Mouse (Mus musculus) T-cell, adult 2 months (primary cell): Measurements from ENCODE around the gene Zranb3.

Source experiments
- DNase-seq: peaks from one replicate; pipeline ENCODE4 v3.0.0; 2022; ENCODE audit warnings: low spot score

Gene Zranb3

DNA sequence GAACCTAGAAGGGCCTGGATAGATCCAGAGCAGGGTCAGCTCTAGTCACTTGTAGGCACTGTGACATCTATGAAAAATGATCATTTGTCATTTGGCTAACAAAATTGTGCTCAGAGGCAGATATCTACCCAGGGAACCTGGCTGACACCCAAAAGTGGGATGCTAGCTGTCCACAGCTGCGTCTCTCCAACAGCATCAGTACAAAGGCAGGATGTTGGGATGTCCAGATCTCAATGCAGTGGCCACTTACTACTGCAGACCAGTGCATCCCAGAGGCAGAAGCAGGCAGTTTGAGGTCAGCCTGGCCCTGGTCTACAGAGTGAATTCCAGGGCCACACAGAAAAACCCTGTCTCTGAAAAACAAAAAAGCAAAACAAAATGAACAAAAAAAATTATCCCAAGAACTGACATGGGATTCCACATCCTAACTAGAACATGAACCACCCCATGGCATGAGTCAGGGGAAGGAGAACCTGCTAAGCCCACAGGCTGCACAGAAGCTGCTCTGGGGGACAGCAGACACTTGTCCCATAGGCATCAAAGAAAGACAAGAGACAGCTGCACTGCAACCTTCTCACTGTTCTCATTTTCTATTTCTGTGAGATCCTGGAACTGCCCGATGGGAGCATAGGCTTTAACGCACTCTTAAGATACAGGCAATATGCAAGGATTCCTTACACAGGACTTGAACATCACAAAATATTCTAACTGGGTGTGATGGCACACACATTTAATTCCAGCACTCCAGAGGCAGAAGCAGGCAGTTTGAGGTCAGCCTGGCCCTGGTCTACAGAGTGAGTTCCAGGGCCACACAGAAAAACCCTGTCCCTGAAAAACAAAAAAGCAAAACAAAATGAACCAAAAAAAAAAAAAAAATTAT is 156.9 kb downstream of the Zranb3 start:
- no peak for DNase-seq

DNA sequence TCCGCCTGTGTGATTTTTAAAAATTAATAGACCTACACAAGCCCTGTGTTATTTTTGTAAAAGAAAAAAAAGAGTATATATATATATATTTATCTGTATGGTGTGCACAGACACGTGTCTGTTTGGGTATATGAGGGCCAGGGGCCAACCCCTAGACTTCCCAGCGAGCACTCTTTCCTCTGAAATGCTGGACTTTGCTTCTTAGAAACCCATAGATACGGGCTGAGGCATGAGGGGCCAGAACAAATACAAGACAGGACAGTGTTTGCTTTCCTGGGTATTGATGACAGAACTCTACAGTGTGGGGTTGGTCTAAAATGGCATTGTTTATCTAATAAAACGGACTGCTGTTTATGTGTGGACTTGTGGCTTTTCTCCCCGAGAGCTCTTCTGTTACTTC is 159.3 kb downstream of the Zranb3 start:
- DNase-seq: no peak

DNA sequence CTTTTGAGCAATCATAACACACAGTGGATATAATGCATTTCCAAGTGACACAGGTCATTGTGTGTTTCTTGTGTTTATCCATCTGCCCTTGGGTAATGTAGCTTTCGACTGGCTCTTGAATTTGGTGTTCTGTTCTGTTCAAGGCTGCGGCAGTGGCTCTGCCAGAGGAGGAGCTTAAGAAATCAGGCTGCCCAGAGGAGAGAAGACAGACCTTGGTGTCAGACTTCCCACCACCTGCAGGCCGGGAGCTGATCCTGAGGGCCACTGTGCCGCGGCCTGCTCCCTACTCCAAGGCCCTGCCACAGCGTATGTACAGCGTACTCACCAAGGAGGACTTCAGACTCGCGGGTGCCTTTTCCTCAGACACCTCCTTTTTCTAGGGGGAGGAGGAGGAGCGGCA is 160.6 kb downstream of the Zranb3 start:
- no peak for DNase-seq

DNA sequence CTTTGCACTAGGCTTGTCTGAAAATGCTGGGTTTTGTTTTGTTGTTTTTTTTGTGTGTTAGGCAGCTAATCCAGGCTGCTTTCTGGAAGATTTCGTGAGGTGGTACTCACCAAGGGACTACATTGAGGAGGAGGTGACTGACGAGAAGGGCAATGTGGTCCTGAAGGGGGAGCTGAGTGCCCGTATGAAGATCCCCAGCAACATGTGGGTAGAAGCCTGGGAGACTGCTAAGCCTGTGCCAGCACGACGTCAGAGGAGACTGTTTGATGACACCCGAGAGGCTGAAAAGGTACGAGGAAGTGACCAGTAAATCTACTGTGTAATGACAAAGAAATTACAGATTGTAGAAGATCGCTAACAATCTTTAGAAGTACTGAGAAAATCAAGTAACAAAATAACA is 165.6 kb downstream of the Zranb3 start:
- DNase-seq: no peak

DNA sequence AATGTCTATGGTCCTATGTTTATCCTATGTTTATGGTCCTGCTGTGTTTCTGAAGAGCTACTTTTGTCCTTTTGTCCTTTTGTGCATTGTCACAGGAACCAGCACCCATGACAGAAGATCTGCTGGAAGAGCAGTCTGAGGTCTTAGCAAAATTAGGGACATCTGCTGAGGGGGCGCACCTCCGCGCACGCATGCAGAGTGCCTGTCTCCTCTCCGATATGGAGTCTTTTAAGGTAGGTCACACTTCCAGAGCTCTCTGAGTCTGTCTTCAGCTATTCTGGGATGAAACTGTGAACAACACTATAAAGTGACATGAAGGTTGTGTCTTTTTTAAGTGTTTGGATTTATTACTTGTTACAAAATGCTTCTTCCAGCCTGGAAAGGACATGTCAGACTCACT is 168.5 kb downstream of the Zranb3 start:
- no peak for DNase-seq

DNA sequence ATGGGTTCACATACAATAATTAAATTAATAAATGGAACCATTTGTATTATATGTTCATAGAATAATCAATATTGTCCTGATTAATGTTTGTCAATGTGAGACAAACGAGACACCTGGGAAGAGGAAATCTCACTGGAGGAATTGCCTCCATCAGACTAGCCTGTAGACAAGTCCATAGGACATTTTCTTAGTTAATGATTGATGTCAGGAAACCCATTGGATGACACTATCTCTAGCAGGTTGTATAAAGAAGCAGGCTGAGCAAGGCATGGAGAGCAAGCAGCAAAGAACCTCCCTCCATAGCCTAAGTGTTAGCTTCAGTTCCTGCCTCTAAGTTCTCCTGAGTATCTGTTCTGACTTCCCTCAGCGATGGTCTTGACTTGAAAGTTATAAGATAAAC is 169.4 kb downstream of the Zranb3 start:
- no peak for DNase-seq

DNA sequence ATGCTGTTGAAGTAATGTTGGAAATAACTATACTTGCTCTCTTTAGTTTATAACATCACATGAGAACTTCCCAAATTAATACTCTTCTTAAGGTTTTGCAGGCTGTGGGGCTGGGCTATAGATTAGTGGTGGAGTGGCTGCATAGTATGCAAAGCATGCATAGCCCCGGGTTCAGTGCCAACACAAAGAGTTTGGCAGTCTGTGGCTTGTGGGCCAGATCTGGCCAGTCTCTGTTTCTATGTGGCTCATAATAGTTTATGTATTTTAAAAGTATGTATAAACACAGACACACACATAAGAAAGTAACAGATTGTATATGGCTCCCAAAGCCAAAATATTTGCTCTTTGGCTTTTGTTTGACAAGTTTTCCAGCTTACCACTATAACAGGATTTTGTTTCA is 187.0 kb downstream of the Zranb3 start:
- no peak for DNase-seq

DNA sequence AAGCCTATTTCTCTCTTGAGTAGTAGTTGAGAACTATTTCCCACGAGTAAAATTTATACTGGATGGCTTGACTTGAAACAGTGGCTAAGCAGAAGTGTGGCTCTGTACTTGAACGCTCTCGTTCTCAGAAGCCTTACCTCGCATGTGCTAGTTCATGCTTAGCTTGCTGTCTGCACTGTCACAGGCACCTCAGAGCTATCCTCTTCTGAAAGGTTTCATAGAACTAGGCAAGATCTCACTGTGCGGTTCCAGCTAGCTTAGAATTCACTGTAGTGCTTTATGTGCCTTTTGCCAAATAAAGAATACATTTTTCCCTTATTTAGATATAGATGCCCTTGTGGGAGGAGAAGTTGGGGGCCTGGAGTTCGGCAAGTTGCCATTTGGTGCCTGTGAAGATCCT is 187.5 kb downstream of the Zranb3 start:
- no peak for DNase-seq

DNA sequence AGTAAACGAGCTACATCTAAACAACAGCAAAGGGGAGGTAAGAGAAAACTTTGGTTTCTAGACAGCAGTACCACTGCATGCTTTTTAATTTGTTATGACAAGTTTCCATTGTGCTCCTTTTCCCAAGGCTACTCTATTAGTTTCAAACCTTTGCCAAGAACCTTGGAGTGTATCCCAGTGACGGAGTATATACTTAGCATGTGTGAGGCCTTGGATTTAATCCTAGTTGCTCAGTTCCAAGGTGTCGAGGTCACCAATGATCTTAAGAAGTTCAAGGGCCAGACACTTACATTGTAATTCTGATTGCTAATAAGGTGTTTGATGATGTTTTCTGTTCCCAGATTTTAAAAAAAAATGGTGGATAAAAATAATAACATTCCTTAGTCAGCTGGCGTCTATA is 189.7 kb downstream of the Zranb3 start:
- no peak for DNase-seq

DNA sequence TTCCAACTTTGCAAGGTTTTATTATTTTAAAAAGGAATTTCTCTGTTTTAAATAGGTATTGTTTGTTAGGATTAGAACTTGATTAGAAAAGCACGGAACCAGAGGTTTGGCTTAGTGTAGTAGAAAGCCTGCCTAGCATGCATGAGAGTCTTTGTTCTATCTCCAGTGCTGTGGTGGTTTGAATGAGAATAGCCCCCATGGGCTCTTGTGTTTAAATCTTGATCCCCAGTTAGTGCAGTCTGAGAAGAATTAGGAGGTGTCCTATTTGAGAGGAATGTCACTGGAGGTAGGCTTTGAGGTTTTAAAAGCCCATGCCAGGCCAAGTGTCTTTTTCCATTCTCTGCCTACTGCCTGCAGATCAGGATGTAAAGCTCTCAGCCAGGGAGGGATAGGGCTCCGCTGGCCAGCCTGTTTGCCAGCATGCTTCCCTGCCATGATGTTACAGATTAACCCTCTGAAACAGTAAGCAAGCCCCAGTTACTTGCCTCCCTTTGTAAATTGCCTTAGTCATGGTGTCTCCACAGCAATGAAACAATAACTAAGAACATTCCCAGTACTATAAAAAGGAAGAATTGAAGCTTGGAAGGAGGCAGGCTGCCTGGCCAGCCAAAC is 198.0 kb downstream of the Zranb3 start:
- no peak for DNase-seq
